Mouse (Mus musculus) testis, postnatal 10 days (tissue): ENCODE measurements at regions not wholly inside any gene's neighbourhood (a gene's known extent, or its start where the extent isn't known, plus 50 kb on each side); places are given as distances from the start of the nearest gene placed in this dataset.

Experiments used
- DNase-seq: peaks from one replicate; pipeline ENCODE4 v3.0.0; 2021; ENCODE audit warnings: low spot score

DNA sequence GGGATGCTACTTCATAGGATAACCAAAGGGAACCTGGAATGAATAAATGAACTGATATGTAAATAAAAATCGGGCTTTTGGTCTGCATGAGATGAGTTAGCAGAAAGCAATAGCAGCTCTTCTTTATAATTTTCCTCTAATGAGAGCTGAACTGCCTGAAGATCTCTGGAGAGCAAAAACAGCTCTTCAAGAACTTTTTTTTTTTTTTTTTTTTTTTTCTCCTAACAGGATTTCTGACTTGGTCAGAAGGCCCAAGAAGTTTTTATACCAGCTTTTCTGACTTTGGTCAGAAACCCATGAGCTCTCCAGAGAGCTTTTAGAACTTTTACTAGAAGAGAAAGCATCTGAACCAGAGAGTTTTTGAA lies 79.6 kb upstream of the Ptprk start:
- DNase-seq, result no peak

DNA sequence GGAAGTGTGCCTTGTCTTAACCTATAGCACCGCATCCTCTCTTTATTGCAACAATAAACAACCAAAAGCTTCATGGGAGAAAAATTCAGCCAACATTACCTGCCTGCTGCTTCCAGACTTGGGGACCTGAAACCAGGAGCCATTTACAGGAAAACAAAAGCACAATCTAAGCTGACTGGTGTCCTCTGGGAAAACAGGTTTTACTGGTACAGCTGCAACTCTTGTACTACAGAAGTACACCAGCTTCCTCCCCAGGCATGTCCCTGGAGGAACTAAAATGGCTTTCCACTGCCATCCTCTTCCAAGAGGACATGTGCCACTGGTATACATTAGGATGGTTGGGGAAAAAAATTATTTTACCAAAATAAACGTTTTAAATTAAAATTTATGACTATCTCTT lies 63.9 kb upstream of the Ptprk start:
- DNase-seq, result no peak

DNA sequence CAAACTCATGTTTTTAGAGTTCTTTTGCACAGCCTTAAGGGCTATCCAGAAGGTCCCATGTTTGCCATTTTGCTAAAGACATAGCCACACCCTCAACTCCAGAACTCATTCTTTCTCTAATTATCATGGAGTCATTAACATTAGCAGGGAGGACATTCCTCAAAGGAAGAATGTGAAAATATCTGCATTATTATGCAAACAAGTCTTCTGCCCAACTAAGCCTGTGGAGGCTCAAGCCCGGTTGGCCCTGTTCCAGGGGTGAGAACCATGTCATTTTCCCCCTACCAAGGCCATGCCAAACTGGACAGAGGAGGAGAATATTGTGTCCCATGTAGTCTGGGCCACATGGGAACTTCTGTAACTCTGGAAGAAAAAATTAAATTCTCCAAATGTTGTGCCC lies 62.5 kb upstream of the Ptprk start:
- DNase-seq, result no peak

DNA sequence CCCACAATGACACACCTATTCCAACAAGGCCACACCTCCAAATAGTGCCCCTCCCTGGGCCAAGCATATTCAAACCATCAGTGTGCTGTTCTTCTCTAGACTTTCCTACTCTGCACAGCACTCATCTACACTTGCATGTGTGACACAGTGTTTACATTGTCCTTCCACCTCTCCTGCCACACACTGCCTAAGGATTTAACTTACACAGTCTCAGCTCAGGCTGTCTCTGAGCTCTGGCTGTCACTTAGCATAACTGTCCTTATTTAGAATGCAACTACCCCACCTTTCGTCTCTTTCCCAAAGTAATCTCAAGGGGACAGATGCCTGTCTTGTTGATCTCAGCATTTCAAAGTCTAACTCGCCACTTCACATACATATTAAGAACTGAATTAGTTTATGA lies 61.2 kb upstream of the Ptprk start:
- DNase-seq, result no peak

DNA sequence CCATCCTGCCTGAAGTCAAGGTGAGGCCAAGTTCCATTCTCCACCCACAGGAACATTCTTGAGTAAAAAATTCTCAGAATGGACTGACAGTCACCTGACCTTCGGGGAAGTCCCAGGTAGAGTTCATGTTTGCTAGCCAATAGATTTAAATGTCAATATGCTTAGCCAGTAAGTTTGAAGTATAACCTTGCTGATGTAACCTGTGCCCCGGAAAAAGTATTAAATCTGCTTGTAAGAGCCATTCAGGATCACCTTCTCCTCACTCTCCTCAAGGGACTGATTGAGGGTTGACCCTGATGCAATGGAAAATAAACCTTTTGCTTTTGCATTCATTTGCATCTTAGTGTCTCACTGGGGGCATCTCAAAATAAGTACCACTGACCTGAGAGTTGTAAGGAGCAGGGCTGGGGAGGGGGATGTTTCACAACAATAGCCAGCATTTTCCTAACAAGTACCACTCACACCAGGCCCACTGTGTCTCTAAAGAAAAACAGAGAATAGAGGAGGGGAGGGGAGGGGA lies 60.3 kb upstream of the Ptprk start:
- no peak for DNase-seq
